Mouse (Mus musculus): ENCODE results near the gene Dtnb. TPM values are rescaled to one million over a fixed set of nuclear protein-coding genes. Genes with fewer than 3 reads are reported as not detected.
A peak's percentile ranks its signal among the peaks of the same experiment; 100 is the strongest.

The Dtnb gene
- polyA plus RNA-seq, 1 experiment from 2014 or later = 36.8 TPM

DNA sequence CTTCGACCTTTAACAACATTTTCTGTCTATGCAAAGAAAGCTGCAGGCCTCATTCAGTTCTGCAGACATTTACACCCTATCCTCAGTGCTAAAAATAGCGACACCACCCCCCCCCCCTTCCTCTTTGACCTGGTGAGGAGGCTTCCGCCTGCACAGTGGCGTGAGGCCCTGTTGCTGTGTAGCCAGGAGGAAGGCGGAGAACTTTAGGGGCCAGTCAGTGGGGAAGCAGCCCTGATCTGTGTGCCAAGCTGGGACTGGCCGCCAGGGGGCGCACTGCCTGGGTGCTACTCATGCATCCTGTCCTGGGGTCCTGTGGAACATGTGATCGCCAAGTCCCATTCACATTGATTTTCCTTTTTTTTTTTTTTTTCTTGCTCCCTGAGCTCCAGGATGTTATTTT is 209.3 kb downstream of the Dtnb start:
- H3K4me3 ChIP-seq (replicated peaks; ENCODE audit: low read length) = no peak overlapping the region
- H3K27ac ChIP-seq (ENCODE audit: low read length) = no peak overlapping the region
- no peak overlapping the region for H3K4me2 ChIP-seq (ENCODE audit: low read length)
- H3K4me1 ChIP-seq (replicated peaks; ENCODE audit: control insufficient read depth, insufficient read depth, low read length) = peaks cover 24% of the 10 kb centered on the region
- H3K9ac ChIP-seq (replicated peaks; ENCODE audit: low read depth, low read length) = no peak overlapping the region
- WGBS = 12% methylated on average over 8 of the region's 8 CpGs
- H3K9me3 ChIP-seq (ENCODE audit: control insufficient read depth, low read length) = no peaks in the 10 kb centered on the region
- H3K36me3 ChIP-seq (ENCODE audit: control insufficient read depth, insufficient read depth) = no peaks in the 10 kb centered on the region
- no peaks in the 10 kb centered on the region for H3K27me3 ChIP-seq (replicated peaks; ENCODE audit: control insufficient read depth, insufficient read depth, low read length)
- peak; percentile 63 for ATAC-seq

DNA sequence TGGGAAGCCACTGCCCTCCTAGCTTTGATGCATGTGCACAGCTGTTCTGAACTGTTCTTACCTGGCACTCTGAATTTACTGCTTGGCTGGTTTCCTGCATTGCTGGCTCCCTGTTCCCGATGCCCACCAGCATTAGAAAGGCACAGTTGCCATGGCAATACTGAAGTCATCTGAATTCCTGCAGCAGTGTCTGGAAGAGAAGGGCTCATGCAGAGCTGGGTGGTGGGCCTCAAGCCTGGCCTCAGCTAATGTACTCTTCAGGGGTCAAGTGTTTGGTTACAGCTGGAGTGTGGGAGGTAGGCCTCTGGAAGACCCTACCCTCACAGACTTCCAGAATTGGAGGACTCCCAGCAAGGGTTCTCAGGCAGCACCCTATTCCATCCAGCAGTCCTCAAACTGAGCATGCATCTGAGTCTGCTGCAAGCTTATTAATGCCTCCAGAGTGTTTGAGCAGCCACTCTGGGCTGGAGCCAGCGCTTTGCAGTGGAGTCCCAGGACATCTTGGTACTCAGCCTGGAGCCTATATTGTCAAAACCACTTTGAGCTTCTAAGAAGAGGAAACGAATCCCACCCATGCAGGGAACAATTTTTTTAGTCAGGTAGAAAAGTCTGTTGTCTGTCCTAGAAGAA is 211.1 kb downstream of the Dtnb start:
- H3K9me3 ChIP-seq (ENCODE audit: control insufficient read depth, low read length) = no peaks in the 10 kb centered on the region
- H3K36me3 ChIP-seq (ENCODE audit: control insufficient read depth, insufficient read depth) = no peaks in the 10 kb centered on the region
- H3K9ac ChIP-seq (replicated peaks; ENCODE audit: low read depth, low read length) = no peak overlapping the region
- ATAC-seq = peak; percentile 54; the same call in 1 of the 2 replicates
- 36% methylated on average over 3 of the region's 3 CpGs for WGBS
- H3K27me3 ChIP-seq (replicated peaks; ENCODE audit: control insufficient read depth, insufficient read depth, low read length) = no peaks in the 10 kb centered on the region
- H3K4me3 ChIP-seq (replicated peaks; ENCODE audit: low read length) = no peak overlapping the region
- peak overlapping the region; percentile 32; the same call in 1 of the 2 replicates for H3K27ac ChIP-seq (ENCODE audit: low read length)
- no peak overlapping the region for H3K4me2 ChIP-seq (ENCODE audit: low read length)
- peaks cover 24% of the 10 kb centered on the region for H3K4me1 ChIP-seq (replicated peaks; ENCODE audit: control insufficient read depth, insufficient read depth, low read length)

DNA sequence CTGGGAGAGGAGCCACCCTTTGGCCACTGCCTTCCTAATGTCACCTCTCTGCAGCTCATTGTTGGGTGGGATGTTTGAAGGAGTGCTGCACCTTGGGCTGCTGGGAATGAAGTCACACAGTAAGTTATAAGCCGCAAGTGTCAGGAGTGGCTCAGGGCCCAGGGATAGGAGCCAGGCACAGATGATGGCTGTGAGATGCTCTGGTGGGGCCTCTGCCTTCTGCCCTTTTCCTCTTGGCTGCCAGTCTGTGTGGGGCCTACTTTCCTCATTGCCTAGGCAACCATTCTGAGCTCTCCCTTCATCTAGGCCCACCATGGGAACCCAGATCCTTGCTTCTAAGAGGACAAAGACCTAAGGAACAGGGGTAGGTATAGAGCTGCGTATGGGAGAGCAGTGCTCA is 212.1 kb downstream of the Dtnb start:
- Histone ChIP-seq H3K4me1 (replicated peaks; ENCODE audit: control insufficient read depth, insufficient read depth, low read length) (peaks cover 27% of the 10 kb centered on the region), H3K4me2 (ENCODE audit: low read length) (no peak overlapping the region), H3K9me3 (ENCODE audit: control insufficient read depth, low read length) (no peaks in the 10 kb centered on the region), H3K27ac (ENCODE audit: low read length) (no peak overlapping the region), H3K4me3 (replicated peaks; ENCODE audit: low read length) (no peak overlapping the region), H3K9ac (replicated peaks; ENCODE audit: low read depth, low read length) (no peak overlapping the region), H3K27me3 (replicated peaks; ENCODE audit: control insufficient read depth, insufficient read depth, low read length) (no peaks in the 10 kb centered on the region), H3K36me3 (ENCODE audit: control insufficient read depth, insufficient read depth) (no peaks in the 10 kb centered on the region)
- 61% methylated on average over 2 of the region's 2 CpGs for WGBS
- no peak for ATAC-seq

DNA sequence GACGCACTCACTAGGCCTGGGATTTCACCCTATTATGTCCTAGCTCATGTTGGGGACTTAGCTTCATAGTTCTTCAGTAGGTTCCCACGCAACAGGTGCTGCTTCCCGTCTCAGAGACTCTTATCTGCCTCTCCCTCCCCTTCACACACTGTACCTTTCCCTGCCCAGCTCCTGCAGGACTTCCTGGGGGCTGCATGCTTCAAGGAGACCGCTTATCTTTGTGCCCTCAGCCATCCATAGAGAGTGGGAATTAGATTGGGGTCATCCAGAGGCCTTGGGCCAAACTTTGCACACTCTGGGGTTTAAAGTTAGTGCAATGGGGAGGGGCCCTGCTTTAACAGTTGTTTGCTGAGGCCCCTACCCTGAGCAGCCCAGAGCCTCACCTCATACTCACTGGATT is 212.5 kb downstream of the Dtnb start:
- Histone ChIP-seq H3K9ac (replicated peaks; ENCODE audit: low read depth, low read length) (no peak overlapping the region), H3K27me3 (replicated peaks; ENCODE audit: control insufficient read depth, insufficient read depth, low read length) (no peaks in the 10 kb centered on the region), H3K36me3 (ENCODE audit: control insufficient read depth, insufficient read depth) (no peaks in the 10 kb centered on the region), H3K4me2 (ENCODE audit: low read length) (no peak overlapping the region), H3K9me3 (ENCODE audit: control insufficient read depth, low read length) (no peaks in the 10 kb centered on the region), H3K4me3 (replicated peaks; ENCODE audit: low read length) (no peak overlapping the region), H3K27ac (ENCODE audit: low read length) (no peak overlapping the region), H3K4me1 (replicated peaks; ENCODE audit: control insufficient read depth, insufficient read depth, low read length) (peaks cover 27% of the 10 kb centered on the region)
- WGBS = 78% methylated on average over 4 of the region's 4 CpGs
- ATAC-seq = no peak

DNA sequence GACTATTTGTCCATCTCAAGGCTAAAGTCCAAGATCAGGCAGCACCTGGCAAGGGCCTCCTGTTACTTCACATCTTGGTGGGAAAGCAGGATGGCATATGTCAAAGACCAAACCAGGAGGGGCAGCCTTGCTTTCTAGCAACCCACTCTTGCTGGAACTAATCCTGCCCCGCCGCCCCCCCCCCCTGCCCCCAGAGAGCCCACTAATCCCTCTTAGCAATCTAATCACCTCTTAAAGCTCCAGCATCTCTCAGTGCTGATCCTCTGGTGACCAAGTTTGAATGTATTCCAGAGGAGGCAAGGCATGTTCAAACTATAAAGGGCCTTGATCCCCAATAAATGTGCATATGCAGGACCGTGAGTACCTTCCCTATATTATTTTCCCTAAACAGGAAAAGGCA is 214.9 kb downstream of the Dtnb start:
- H3K27ac ChIP-seq (ENCODE audit: low read length) = no peak overlapping the region
- peaks cover 22% of the 10 kb centered on the region for H3K4me1 ChIP-seq (replicated peaks; ENCODE audit: control insufficient read depth, insufficient read depth, low read length)
- no peaks in the 10 kb centered on the region for H3K9me3 ChIP-seq (ENCODE audit: control insufficient read depth, low read length)
- H3K27me3 ChIP-seq (replicated peaks; ENCODE audit: control insufficient read depth, insufficient read depth, low read length) = no peaks in the 10 kb centered on the region
- no peak overlapping the region for H3K4me3 ChIP-seq (replicated peaks; ENCODE audit: low read length)
- H3K4me2 ChIP-seq (ENCODE audit: low read length) = no peak overlapping the region
- no peaks in the 10 kb centered on the region for H3K36me3 ChIP-seq (ENCODE audit: control insufficient read depth, insufficient read depth)
- 16% methylated on average over 3 of the region's 3 CpGs for WGBS
- no peak overlapping the region for H3K9ac ChIP-seq (replicated peaks; ENCODE audit: low read depth, low read length)
- ATAC-seq = no peak

DNA sequence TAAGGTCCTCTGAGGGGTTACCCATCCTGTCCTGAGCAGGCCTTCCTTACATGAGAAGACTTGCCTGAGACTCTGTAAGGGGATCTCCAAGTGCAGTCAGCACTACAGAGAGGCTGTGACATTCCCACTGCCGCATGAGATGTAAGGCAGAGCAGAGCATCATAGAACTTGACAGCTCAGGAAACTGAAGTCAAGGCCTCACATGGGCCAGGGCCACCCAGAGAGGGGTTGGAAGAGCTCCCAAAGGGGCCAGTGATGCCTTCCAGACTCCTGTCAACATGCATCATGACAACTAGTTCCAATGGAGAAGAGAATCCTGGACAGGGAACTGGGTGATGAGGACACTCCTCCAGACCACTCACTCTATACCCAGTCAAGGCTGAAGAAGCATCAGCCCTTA is 215.4 kb downstream of the Dtnb start:
- no peak for ATAC-seq
- no peak overlapping the region for H3K9ac ChIP-seq (replicated peaks; ENCODE audit: low read depth, low read length)
- no peak overlapping the region for H3K27ac ChIP-seq (ENCODE audit: low read length)
- H3K4me1 ChIP-seq (replicated peaks; ENCODE audit: control insufficient read depth, insufficient read depth, low read length) = peaks cover 22% of the 10 kb centered on the region
- WGBS = 71% methylated on average over 1 of the region's 1 CpGs
- H3K36me3 ChIP-seq (ENCODE audit: control insufficient read depth, insufficient read depth) = no peaks in the 10 kb centered on the region
- H3K9me3 ChIP-seq (ENCODE audit: control insufficient read depth, low read length) = no peaks in the 10 kb centered on the region
- no peaks in the 10 kb centered on the region for H3K27me3 ChIP-seq (replicated peaks; ENCODE audit: control insufficient read depth, insufficient read depth, low read length)
- H3K4me2 ChIP-seq (ENCODE audit: low read length) = no peak overlapping the region
- H3K4me3 ChIP-seq (replicated peaks; ENCODE audit: low read length) = no peak overlapping the region

DNA sequence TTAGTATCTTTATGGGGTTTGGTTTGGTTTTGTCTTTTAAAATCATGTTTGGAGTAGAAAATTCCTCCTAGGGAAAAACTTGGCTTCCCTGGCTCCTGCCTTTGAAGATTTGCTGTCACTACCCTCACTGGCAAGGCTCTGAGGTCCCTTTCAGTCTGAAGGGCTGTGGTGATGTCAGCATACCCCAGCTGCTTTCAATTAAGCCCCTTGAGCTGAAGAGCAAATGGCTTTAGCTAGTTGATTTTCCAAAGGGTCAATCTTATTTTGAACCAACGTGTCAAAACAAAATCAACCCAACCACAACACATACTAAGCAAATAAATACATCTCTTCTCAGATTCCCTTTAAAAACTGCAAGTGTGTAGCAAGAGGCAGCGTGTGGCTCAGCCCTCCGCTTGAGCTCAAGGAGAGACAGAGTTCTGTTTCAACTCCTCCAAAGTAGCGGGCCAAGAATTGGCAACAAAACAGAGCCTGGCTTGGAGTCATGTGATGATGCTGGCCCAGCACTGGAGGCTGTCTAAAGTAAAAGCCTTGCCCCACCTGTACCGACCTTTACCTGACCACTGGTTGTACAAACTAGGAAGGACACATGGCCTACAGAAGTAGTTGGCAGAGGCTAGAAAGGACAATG is 216.4 kb downstream of the Dtnb start:
- H3K4me2 ChIP-seq (ENCODE audit: low read length) = no peak overlapping the region
- no peak overlapping the region for H3K27ac ChIP-seq (ENCODE audit: low read length)
- H3K9me3 ChIP-seq (ENCODE audit: control insufficient read depth, low read length) = no peaks in the 10 kb centered on the region
- no peak overlapping the region for H3K4me3 ChIP-seq (replicated peaks; ENCODE audit: low read length)
- WGBS = 31% methylated on average over 5 of the region's 5 CpGs
- H3K4me1 ChIP-seq (replicated peaks; ENCODE audit: control insufficient read depth, insufficient read depth, low read length) = peaks cover 15% of the 10 kb centered on the region
- H3K9ac ChIP-seq (replicated peaks; ENCODE audit: low read depth, low read length) = no peak overlapping the region
- ATAC-seq = no peak
- no peaks in the 10 kb centered on the region for H3K36me3 ChIP-seq (ENCODE audit: control insufficient read depth, insufficient read depth)
- no peaks in the 10 kb centered on the region for H3K27me3 ChIP-seq (replicated peaks; ENCODE audit: control insufficient read depth, insufficient read depth, low read length)

DNA sequence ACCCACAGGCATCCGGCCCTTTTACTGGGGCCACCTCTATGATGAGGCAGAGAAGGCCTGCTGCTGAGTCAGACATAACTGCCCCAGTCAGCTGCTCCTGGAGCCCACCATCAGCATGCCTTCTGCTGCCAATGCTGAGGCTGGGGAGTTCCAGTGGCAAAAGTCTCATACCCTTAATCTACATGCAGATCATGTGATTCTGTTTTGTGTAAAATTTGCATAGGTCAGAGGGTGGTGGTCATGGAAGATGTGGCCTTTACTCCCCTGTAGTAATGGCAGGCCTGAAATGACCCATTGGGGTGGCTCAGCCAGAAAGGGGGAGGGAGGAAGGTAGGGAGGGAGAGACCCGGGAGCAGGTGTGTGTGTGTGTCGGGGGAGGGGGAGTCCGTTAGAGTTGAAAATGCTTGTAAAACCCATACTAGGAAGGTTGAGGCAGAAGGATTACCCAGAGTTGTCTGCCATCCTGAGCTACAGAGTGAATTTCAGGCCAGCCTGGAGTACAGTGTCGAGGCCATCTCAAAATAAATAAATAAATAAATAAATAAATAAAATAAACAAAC is 217.5 kb downstream of the Dtnb start:
- no peaks in the 10 kb centered on the region for H3K9me3 ChIP-seq (ENCODE audit: control insufficient read depth, low read length)
- no peak for ATAC-seq
- H3K4me1 ChIP-seq (replicated peaks; ENCODE audit: control insufficient read depth, insufficient read depth, low read length) = peaks cover 8% of the 10 kb centered on the region; the same call in 1 of the 2 replicates
- no peak overlapping the region for H3K9ac ChIP-seq (replicated peaks; ENCODE audit: low read depth, low read length)
- no peak overlapping the region for H3K27ac ChIP-seq (ENCODE audit: low read length)
- no peak overlapping the region for H3K4me3 ChIP-seq (replicated peaks; ENCODE audit: low read length)
- no peaks in the 10 kb centered on the region for H3K36me3 ChIP-seq (ENCODE audit: control insufficient read depth, insufficient read depth)
- no peak overlapping the region for H3K4me2 ChIP-seq (ENCODE audit: low read length)
- no peaks in the 10 kb centered on the region for H3K27me3 ChIP-seq (replicated peaks; ENCODE audit: control insufficient read depth, insufficient read depth, low read length)
- 72% methylated on average over 5 of the region's 5 CpGs for WGBS

DNA sequence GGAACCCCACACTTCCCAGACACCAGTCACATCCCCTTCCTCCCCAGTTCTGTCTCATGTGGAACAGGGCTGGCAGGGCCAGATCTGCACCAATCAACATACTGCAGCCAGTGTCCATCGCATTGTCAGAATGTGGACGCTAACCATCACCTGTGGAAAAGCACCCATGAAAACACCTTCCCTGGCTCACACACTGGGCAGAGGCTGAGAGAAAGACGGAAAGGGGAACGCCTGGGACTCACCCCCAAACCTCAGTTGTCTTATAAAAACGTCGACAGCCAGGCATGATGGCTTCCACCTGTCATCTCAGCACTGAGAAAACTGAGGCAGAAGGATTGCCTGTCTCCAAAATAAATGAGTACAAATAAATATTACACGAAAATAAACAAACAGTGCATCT is 219.1 kb downstream of the Dtnb start:
- H3K4me3 ChIP-seq (replicated peaks; ENCODE audit: low read length) = peak overlapping the region; percentile 8; the same call in 1 of the 2 replicates
- H3K9me3 ChIP-seq (ENCODE audit: control insufficient read depth, low read length) = no peaks in the 10 kb centered on the region
- H3K27me3 ChIP-seq (replicated peaks; ENCODE audit: control insufficient read depth, insufficient read depth, low read length) = no peaks in the 10 kb centered on the region
- peaks cover 8% of the 10 kb centered on the region; the same call in 1 of the 2 replicates for H3K4me1 ChIP-seq (replicated peaks; ENCODE audit: control insufficient read depth, insufficient read depth, low read length)
- no peaks in the 10 kb centered on the region for H3K36me3 ChIP-seq (ENCODE audit: control insufficient read depth, insufficient read depth)
- no peak overlapping the region for H3K27ac ChIP-seq (ENCODE audit: low read length)
- ATAC-seq = no peak; the same call in 1 of the 2 replicates
- WGBS = 58% methylated on average over 7 of the region's 7 CpGs
- no peak overlapping the region for H3K9ac ChIP-seq (replicated peaks; ENCODE audit: low read depth, low read length)
- peak overlapping the region; percentile 57 for H3K4me2 ChIP-seq (ENCODE audit: low read length)
